Mouse (Mus musculus) neutrophil, adult 5-6 weeks (primary cell): Measurements from ENCODE around the gene Hid1. TPM values are rescaled to one million over a fixed set of nuclear protein-coding genes. Genes with fewer than 3 reads are reported as not detected.

ENCODE experiments used
- ATAC-seq: fragments of 151-379, 151-347 bp; 2 replicates; pipeline ENCODE4 v1.8.0; 2017; ENCODE audit warnings: mild to moderate bottlenecking, moderate TSS enrichment; ENCODE audit not compliant: insufficient number of reproducible peaks, poor library complexity, low FRiP score, severe bottlenecking; ENCODE audit errors: extremely low read depth
- total RNA-seq: library from RNA; stranded (forward); fragments of 200-1000 nt; gene quantifications from 2 replicates; pipeline ENCODE4 v1.2.3, GENCODE M21; 2017

Hid1 gene
- total RNA-seq, 1 experiment from 2014 or later: 2.4 TPM

DNA sequence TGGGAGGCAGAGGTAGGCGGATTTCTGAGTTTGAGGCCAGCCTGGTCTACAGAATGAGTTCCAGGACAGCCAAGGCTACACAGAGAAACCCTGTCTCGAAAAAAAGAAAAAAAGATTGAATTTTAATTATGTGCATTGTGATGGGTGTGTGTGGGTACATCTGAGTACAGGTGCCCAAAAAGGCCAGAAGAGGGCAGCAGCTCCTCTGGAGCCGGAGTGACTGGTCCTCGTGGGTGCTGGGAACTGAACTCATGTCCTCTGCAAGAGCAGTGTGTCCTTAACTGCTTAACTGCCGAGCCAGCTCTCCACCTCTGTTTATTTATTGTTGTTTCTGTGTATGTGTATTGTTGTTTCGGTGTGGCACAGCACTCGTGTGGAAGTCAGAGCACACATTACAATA is 10.3 kb upstream of the Hid1 start:
- no peak for ATAC-seq

DNA sequence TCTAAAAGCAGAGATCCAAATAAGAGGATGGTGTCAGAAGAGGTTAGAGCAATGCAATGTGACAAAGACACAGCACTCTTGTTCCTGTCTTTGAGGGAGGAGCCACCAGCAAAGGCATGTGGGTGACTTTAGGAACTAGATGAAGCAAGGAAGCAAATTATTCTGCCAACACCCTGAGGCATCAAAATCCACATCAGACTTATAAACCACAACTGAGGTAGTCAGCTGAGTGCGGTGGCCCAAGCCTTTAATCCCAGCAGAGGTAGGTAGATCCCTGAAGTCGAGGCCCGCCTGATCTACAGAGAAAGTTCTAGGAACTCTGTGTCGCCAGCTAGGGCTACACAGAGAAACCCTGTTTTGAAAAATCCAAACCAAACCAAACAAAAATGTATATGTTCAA is 9.7 kb upstream of the Hid1 start:
- ATAC-seq: no peak

DNA sequence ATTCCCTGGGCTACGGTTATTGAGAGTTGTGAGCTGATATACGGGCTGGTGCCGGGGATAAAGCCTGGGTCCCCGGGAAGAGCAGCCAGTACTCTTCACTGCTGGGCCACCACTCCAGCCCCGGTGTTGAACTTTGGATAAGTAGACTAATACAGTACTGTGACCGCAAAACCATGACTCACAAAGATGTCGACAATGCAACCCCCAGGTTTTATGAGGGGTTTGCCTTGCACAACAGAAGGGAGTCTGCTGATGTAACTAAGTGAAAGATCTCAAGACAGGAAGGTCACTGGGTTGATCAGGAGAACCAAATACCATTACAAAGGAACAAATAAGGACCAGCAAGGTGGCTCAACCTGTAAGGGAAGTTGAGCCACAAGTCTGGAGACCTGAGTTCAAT is 9.2 kb upstream of the Hid1 start:
- no peak for ATAC-seq

DNA sequence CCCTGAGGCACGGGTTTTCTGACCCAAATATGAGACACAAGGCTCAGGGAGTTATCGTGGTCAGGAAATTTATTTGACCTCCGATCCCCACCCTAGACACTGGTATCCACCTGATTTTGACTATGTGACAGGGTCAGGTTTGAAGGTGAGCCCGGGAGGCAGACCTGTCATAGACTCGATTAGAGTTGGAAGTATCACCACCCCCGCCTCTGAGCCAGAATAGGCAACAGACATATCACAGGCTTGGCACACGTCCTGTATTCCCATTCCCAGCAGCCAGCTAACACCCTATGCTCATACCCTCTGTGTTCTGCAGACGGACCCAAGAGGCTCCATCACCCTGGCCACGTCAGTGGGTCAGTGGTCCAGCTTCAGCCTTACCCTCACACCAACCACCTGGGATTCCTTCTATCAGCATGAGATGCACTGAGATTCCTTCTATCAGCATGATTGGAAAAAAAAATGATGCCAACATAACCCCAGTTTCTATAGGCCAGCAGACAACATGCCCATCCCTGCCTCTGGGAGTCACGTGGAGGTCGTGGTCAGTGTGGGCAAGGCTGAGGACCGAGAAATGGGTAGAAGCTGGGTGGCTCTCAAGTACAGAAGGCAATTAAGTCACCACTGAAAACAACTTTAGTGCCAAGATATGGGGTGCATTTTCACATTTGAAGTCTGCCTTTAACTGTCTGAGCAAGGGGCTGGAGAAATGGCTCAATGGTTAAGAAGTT is 7.3 kb upstream of the Hid1 start:
- no peak for ATAC-seq

DNA sequence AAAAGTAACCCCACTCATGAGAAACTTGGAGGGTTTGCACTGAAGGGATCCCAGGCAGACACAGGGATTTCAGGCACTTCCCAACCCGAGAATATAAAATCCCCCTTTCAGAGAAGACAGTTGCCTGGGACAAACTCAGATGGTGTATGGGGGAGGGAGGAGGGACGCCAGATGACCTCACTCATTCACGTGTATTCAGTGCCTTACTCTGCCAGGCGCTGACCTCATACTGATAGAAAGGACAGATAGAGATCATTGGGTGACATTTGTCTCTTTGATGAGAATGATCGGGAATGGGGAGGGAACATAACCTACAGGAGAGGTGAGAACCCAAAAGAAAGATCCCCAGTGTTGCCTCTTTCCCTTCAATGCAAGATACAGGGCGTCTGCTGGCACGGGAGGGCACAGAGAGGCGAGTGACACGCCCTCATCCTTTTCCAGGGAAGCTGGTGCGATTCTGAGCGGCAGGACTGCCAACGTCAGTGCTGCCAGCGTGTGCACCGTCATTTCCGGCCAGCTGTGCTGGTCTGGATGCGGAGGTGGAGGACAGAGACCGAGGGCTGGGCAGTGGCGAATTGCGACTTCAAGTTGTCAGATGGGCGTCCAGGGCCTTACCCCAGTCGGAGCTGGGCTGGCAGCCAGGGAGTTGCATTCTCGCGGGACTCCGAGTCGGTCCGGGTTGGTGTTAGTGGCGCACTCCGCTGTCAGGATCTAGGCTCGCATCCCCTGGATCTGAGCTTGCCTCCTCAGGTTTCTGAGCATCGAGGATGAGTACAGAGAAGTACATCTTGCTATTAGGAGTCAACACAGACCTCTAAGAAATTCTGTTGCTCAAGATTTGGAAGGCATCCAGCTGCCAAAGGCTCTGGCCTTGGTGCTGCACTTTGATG is 6.5 kb upstream of the Hid1 start:
- ATAC-seq: no peak

DNA sequence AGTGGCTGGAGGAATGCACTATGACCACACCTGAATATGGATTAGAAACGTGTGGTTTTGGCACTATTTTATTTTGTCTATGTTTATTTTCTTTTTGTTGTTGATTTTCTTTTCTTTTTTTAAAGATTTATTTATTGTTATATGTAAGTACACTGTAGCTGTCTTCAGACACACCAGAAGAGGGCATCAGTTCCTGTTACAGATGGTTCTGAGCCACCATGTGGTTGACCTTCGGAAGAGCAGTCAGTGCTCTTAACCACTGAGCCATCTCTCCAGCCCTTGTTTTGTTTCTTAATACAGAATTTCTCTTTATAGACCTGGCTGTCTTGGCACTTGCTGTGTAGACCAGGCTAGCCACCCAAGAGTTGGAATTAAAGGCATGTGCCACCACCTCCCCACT is 5.2 kb upstream of the Hid1 start:
- no peak for ATAC-seq

DNA sequence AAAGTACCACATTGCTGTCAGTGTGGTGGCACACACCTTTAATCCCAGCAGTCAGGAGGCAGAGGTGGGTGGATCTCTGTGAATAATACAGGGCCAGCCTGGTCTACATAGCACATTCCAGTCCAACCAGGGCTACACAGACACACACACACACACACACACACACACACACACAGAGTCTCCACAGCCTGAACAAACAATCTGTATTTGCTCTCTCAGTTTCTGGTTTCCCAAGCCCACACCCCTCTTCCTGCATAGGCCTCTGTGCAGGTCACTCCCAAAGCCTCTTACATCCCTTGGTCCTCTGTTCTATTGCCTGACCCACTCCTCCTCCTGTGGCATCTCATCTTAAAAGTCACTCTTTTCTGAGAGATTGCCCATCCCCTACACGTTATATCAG is 4.5 kb upstream of the Hid1 start:
- ATAC-seq: no peak

DNA sequence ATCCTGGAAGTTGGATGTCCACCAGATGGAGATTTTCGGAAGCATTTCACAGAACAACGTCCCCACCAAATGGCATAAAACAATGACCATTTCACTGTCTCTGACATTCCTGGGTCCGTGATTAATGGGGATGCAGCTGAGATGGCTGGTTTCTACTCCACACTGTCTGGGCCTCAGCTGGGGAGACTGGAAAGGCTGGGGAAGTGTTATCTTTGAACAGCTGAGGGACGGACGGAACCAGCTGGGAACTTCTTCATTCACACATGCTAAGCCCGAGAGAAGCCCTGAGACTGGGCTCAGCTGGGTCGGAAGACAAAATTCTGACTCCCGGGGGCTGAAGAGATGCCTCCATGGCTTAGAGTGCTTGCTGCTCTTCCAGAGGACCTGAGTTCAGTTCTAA is 3.8 kb upstream of the Hid1 start:
- no peak for ATAC-seq

DNA sequence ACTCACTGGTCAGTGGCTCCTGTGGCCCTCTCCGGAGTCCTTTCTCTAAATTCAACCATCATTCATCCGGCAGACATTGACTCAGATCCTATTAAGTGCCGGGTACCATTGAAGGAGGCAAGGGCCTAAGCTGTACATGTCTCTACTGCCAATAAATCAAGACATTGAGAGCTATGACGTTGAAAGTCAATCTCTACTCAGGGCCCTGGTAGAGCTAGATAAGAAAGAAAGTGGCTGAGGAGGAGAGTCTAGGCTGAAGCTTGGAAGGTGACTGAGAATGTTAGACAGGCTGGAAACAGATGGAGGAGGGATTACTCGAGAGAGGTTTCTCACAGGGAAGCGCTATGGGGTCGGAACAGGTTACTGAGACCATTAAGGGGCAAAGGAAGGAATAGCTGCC is 2.8 kb upstream of the Hid1 start:
- no peak for ATAC-seq

DNA sequence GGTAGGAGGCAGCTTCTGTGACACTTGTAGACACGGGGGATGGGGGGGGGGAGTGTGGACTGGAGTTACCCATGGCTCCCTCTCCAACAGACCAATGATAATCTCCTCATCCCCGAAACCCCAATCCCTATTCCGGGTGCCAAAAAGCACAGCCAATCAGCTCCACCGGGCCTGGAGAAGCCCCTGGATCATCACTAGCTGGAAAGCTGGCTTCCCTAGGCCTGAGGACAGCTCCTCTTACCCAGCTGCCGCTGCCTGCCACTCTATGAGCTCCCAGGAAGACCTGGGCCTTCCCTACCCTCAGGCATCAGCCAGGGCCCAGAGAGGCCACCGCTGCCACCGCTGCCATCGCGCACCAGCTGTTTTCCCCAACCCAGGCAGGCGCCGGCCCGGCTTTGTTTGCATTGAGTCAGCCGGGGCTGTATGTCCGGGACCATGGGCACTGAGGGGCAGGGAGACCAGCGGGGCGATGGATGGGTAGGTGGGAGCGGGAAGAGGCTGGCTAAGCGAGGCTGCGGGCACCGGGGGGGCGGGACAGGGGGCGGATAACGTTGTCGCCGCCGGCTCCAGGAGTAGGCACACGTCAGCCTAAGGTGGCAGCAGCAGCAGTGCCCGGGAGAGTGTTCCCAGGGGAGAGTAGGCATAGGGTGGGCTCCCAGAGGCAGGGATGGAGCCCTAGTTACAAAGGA is 706 bp downstream of the Hid1 start:
- no peak for ATAC-seq

DNA sequence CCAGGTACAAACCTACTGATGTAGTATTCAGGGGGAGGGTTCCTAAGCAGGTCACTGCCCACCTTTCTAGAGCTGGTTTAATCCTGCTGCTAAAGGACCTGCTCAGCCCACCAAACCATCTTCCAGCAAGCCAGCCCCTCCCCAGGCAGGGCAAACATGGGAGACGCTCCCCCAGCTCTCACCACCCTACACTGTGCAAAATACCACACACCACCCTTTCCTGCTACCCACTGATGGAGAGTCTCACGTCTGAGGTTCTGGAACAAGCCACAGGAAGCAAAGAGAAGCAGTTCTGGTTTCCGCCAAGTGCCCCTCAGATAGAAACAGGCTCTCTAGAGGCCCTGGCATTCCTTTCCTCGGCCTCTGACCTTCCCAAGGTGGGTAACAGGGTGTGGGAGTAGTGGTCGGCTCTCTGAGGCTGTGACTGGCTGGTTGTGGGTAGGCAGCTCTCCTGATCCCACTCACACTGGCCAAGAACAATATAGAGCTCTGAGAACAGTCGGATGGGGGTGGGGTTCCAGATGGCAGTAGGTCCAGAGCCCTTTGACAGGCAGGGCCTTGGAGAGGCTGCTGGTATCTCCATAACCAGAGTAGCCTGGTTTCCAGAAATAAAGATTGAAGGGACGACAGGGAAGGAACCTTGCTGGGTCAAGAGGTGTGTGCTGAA is 1.4 kb downstream of the Hid1 start:
- no peak for ATAC-seq

DNA sequence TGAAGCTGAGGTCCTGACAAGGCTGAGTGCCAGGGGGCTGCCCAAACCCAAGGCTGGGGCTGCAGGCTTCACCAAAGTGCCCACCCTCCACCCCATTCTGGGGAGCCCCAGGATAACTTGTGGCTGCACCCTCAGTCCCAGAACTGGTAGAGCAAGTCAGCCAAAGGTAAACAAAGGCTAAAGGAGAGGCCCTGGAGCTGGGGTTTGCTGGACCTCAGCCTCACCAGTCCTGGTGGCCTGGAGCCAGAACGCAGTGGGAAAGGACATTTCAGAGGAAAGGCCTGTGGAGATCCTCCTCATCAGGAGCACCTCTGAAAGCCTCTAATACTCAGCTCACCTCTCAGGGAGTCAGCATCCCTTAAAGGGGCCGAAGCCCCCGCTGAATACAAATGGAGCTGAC is 3.4 kb downstream of the Hid1 start:
- no peak for ATAC-seq

DNA sequence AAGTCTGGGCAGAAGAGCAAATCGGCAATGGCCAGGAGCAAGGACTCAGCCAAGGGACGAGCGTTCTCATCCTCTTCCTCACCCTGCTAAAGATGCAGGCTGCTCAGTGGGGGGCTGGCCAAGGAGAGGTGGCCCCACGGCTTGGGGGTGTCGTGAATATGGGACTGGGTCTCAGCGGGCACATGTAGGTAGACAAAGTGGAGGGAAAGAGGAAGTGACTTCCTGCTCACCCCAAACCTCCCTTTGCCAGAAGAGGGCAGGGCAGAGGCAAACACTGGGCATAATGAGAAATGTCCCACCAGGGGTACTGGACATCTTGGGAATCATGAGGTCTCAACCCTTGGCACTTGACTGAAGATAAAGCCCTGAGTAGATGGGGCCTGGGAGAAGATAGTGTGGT is 7.8 kb downstream of the Hid1 start:
- ATAC-seq: no peak

DNA sequence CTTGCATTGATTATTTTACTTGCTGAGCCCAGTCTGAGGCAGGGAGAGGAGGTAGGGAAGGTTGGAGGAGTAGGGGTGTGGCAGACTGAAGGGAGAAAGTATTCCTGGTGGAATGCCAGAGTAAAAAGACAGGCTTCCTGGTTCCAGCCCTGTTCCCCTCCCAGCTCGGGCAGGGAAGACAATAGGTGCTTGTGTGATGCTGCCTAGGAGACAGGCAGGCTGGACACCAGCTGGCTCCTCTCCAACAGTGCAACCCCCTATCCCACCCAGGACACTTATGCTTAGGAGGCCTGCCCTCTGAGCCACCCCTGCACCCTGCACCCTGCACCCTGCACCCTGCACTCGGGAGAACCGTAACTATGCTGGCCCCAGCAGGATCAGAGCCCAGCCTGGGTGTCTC is 8.3 kb downstream of the Hid1 start:
- no peak for ATAC-seq

DNA sequence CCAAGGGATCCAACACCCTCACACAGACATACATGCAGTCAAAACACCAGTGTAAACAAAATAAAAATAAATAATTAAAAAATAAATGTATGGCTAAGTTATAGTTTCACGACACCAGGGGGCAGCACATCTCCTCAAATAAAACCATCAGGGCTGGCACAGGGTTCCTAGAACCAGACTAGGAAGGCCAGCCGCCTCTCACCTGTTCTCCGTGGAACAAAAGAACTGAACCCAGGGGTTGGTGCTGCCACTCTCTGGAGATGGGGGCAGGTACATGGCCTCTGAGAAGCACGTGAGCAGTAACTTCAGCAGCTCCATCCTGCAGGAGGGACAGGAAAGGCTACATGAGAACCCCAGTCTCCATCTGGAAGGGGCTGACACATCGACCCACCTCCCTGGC is 9.1 kb downstream of the Hid1 start:
- no peak for ATAC-seq

DNA sequence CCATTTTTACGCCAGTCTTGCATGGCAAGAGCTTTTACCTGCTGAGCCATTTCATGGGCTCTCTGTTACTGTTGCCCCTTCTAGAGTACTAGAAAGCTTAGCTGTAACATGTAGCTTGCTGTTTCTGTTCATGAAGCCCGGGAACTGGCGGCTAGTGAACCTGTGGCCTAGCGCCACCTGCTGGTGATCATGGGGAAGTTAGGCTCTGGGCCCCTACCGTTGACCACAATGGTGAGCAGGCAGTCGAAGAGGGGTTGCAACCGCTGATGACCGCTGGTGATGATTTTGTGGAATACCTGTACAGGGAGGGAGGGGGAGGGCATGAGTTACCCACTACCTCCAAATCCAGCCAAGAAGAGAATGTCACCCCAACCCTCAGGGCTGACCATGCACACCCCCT is 13.4 kb downstream of the Hid1 start:
- ATAC-seq: peak; percentile 59; the same call in 1 of the 2 replicates

DNA sequence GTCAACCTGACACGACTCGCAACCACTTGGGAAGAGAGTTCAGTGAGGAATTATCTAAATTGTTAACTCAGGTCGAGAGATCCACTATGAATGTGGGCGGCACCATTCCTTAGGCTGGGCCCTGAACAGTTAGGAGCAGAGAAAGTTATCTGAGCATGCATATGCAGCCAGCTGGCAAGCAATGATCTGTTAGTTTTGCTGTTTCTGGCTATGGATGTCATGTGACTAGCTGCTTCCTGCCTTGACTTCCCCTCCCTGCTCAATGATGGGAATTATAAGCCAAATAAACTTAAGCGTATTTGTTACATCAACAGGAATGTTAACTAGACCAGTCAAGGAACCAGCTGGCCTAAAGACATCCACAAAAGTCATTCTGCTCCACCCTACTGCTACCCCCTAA is 14.2 kb downstream of the Hid1 start:
- no peak for ATAC-seq

DNA sequence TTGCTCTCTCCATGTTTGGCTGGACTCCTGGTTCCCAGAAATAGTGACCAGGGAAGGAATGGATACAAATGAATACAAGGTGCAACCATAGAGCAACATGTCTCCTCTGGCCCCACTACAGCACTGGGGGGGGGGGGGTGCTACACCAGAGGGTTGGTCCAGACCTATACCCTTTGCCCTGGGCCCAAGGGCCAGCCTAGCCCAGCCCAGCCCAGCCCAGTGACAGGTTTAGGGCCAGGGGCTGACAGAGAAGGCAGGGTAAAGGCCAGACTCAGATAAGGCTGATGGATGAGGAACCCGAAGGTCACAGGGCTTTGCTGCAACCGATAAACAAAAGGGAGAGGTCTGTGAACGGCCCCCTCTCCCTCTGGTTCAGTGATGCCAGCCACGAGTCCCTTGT is 17.6 kb downstream of the Hid1 start:
- no peak for ATAC-seq

DNA sequence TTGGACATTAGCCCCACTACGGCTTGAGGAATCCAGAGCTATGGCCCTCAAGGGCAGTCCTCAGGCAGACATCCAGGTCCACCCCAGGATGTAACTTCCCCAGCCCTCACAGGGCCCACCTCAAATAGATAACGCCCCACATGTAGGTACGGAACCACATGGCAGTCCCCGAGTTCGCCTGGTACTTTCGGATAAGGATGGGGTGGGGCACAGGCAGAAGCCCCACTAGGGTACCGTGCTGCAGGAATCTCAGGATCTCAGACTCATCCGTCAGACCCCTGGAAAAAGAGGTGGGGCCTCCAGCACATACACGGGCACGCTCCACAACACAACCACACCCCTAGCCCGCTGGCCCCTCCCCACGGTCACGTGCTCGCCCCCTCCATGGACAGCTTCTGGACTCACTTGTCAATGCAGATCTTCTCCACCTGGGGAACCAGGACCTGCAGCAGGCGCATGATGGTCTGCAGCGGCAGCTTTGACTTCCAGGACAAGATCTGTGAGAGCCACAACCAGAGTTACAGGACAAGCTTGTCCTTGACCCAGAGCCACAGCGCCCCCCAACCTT is 18.8 kb downstream of the Hid1 start:
- no peak for ATAC-seq
